Mouse (Mus musculus) cerebellum, postnatal 25 days (tissue): ENCODE data around the gene Dppa4.
A peak's percentile ranks its signal among the peaks of the same experiment; 100 is the strongest.
"Not testable (repeated sequence)": the region's sequence is repeated elsewhere in the genome, so short reads cannot be mapped to it uniquely, and the experiment has no call there.

Source experiments
- DNase-seq, 2 experiments: peaks; one replicate each; pipeline ENCODE4 v3.0.0; 2021; ENCODE audit warnings: mixed read lengths in 2 of 2

The Dppa4 gene

GRCm38 (mm10) chr16:48283517-48283916 is at the start of gene Dppa4:
TSS of gene Dppa4 (plus strand) at chr16:48283733.
- DNase-seq: no peak

- DNase-seq: no peak
These were observed 48.5 kb upstream of the Dppa4 start for GRCm38 (mm10) chr16:48234999-48235398.

- no peak for DNase-seq
These were observed 45.9 kb upstream of the Dppa4 start for GRCm38 (mm10) chr16:48237676-48238075.

- DNase-seq: no peak
These were observed 36.4 kb upstream of the Dppa4 start for GRCm38 (mm10) chr16:48247044-48247661.

GRCm38 (mm10) chr16:48252824-48253223 is 30.7 kb upstream of the Dppa4 start:
- DNase-seq: no peak

- DNase-seq: no peak
These were observed 28.9 kb upstream of the Dppa4 start for GRCm38 (mm10) chr16:48254584-48254983.

- no peak for DNase-seq
These were observed 24.0 kb upstream of the Dppa4 start for GRCm38 (mm10) chr16:48259519-48259918.

GRCm38 (mm10) chr16:48262901-48263300 is 20.6 kb upstream of the Dppa4 start:
- DNase-seq: no peak

GRCm38 (mm10) chr16:48265856-48266255 is 17.7 kb upstream of the Dppa4 start:
- no peak for DNase-seq

GRCm38 (mm10) chr16:48276940-48277339 is 6.6 kb upstream of the Dppa4 start:
- DNase-seq: no peak

- DNase-seq: no peak
These were observed 2.6 kb upstream of the Dppa4 start for GRCm38 (mm10) chr16:48280883-48281282.

GRCm38 (mm10) chr16:48282801-48283200 is 732 bp upstream of the Dppa4 start:
- no peak for DNase-seq

GRCm38 (mm10) chr16:48285517-48285916 is 2.0 kb downstream of the Dppa4 start:
- DNase-seq: no peak

GRCm38 (mm10) chr16:48297384-48298136 is 14.0 kb downstream of the Dppa4 start:
- DNase-seq: no peak

GRCm38 (mm10) chr16:48299884-48300283 is 16.4 kb downstream of the Dppa4 start:
- no peak for DNase-seq

GRCm38 (mm10) chr16:48303509-48303908 is 20.0 kb downstream of the Dppa4 start, which contains the start of gene Dppa2:
TSS of gene Dppa2 (plus strand) at chr16:48303908.
- DNase-seq: no peak

GRCm38 (mm10) chr16:48303983-48304382 is 20.4 kb downstream of the Dppa4 start:
- no peak for DNase-seq

- DNase-seq: not testable (repeated sequence)
These were observed 25.4 kb downstream of the Dppa4 start for GRCm38 (mm10) chr16:48308916-48309315.

- DNase-seq: no peak
These were observed 26.5 kb downstream of the Dppa4 start for GRCm38 (mm10) chr16:48309912-48310630.

GRCm38 (mm10) chr16:48315294-48315693 is 31.8 kb downstream of the Dppa4 start:
- peak in 1 of 2 experiments; percentile 42 for DNase-seq

GRCm38 (mm10) chr16:48320781-48321180 is 37.2 kb downstream of the Dppa4 start:
- no peak for DNase-seq

GRCm38 (mm10) chr16:48323133-48323532 is 39.6 kb downstream of the Dppa4 start:
- peak in 1 of 2 experiments; percentile 56 for DNase-seq

GRCm38 (mm10) chr16:48323602-48324345 is 40.2 kb downstream of the Dppa4 start:
- no peak for DNase-seq
